Mouse (Mus musculus) right cerebral cortex, postnatal 4 days (tissue): ENCODE measurements around the gene Ffar4.

ENCODE experiments used
- DNase-seq: peaks from one replicate; pipeline ENCODE4 v3.0.0-alpha.2; 2022

Ffar4 gene

GRCm38 (mm10) chr19:38096858-38097758 is at the start of gene Ffar4:
Ffar4 (plus strand) TSS chr19:38097071.
- DNase-seq = peak; percentile 12

- DNase-seq = no peak
These were observed 47.2 kb upstream of the Ffar4 start for GRCm38 (mm10) chr19:38049686-38050085.

GRCm38 (mm10) chr19:38053227-38054041 is 43.4 kb upstream of the Ffar4 start:
- no peak for DNase-seq

- no peak for DNase-seq
These were observed 42.6 kb upstream of the Ffar4 start for GRCm38 (mm10) chr19:38054149-38054719.

- peak; percentile 94 for DNase-seq
These were observed 42.1 kb upstream of the Ffar4 start, which contains the start of gene Cep55 for GRCm38 (mm10) chr19:38054720-38055192. Cep55 (plus strand) TSS chr19:38055011.

- no peak for DNase-seq
These were observed 41.1 kb upstream of the Ffar4 start for GRCm38 (mm10) chr19:38055798-38056197.

- no peak for DNase-seq
These were observed 40.6 kb upstream of the Ffar4 start for GRCm38 (mm10) chr19:38056276-38056675.

- no peak for DNase-seq
These were observed 39.9 kb upstream of the Ffar4 start for GRCm38 (mm10) chr19:38056931-38057330.

- no peak for DNase-seq
These were observed 33.7 kb upstream of the Ffar4 start for GRCm38 (mm10) chr19:38063201-38063600.

- no peak for DNase-seq
These were observed 32.8 kb upstream of the Ffar4 start for GRCm38 (mm10) chr19:38064051-38064450.

GRCm38 (mm10) chr19:38073226-38073625 is 23.6 kb upstream of the Ffar4 start:
- DNase-seq = no peak

- no peak for DNase-seq
These were observed 21.8 kb upstream of the Ffar4 start for GRCm38 (mm10) chr19:38075051-38075450.

GRCm38 (mm10) chr19:38076251-38076650 is 20.6 kb upstream of the Ffar4 start:
- no peak for DNase-seq

- no peak for DNase-seq
These were observed 18.9 kb upstream of the Ffar4 start for GRCm38 (mm10) chr19:38077851-38078540.

GRCm38 (mm10) chr19:38081361-38081760 is 15.5 kb upstream of the Ffar4 start:
- DNase-seq = no peak

GRCm38 (mm10) chr19:38082931-38083525 is 13.8 kb upstream of the Ffar4 start:
- no peak for DNase-seq

GRCm38 (mm10) chr19:38085841-38086240 is 11.0 kb upstream of the Ffar4 start:
- DNase-seq = no peak

- DNase-seq = peak; percentile 30
These were observed 9.8 kb upstream of the Ffar4 start for GRCm38 (mm10) chr19:38086948-38087551.

- no peak for DNase-seq
These were observed 7.5 kb upstream of the Ffar4 start for GRCm38 (mm10) chr19:38089358-38089757.

- no peak for DNase-seq
These were observed 5.3 kb upstream of the Ffar4 start for GRCm38 (mm10) chr19:38091512-38091985.

- DNase-seq = no peak
These were observed 640 bp upstream of the Ffar4 start for GRCm38 (mm10) chr19:38096231-38096630.

GRCm38 (mm10) chr19:38107871-38108270 is 11.0 kb downstream of the Ffar4 start:
- DNase-seq = no peak
